Mouse (Mus musculus) retina, postnatal 1 day (tissue): ENCODE data around the gene Trappc11.

Source experiments
- DNase-seq: peaks from one replicate; pipeline ENCODE4 v3.0.0-alpha.2; 2012

The Trappc11 gene

GRCm38 (mm10) chr8:47533344-47534125, at the start of gene Trappc11, which contains the start of gene Rwdd4a:
Gene Trappc11 (minus strand): TSS chr8:47533470.
Gene Rwdd4a (plus strand): TSS chr8:47533664.
- DNase-seq, result peak; percentile 99

- no peak for DNase-seq
These were observed 48.2 kb upstream of the Trappc11 start for GRCm38 (mm10) chr8:47581454-47581853.

GRCm38 (mm10) chr8:47573482-47573881, 40.2 kb upstream of the Trappc11 start:
- no peak for DNase-seq

- no peak for DNase-seq
These were observed 36.9 kb upstream of the Trappc11 start for GRCm38 (mm10) chr8:47570161-47570560.

- DNase-seq, result no peak
These were observed 34.8 kb upstream of the Trappc11 start for GRCm38 (mm10) chr8:47568098-47568497.

GRCm38 (mm10) chr8:47566551-47566950, 33.3 kb upstream of the Trappc11 start:
- DNase-seq, result no peak

- no peak for DNase-seq
These were observed 27.5 kb upstream of the Trappc11 start for GRCm38 (mm10) chr8:47560801-47561200.

- peak; percentile 11 for DNase-seq
These were observed 25.0 kb upstream of the Trappc11 start for GRCm38 (mm10) chr8:47558274-47558673.

- DNase-seq, result no peak
These were observed 23.2 kb upstream of the Trappc11 start for GRCm38 (mm10) chr8:47556446-47556845.

- DNase-seq, result peak; percentile 22
These were observed 20.3 kb upstream of the Trappc11 start for GRCm38 (mm10) chr8:47553613-47554012.

GRCm38 (mm10) chr8:47547102-47547501, 13.8 kb upstream of the Trappc11 start:
- no peak for DNase-seq

GRCm38 (mm10) chr8:47544094-47544493, 10.8 kb upstream of the Trappc11 start:
- DNase-seq, result no peak

- DNase-seq, result no peak
These were observed 9.5 kb upstream of the Trappc11 start for GRCm38 (mm10) chr8:47542746-47543145.

- no peak for DNase-seq
These were observed 5.1 kb upstream of the Trappc11 start for GRCm38 (mm10) chr8:47538323-47538722.

GRCm38 (mm10) chr8:47528094-47528493, 5.2 kb downstream of the Trappc11 start:
- no peak for DNase-seq

GRCm38 (mm10) chr8:47513601-47514000, 19.7 kb downstream of the Trappc11 start:
- no peak for DNase-seq

- no peak for DNase-seq
These were observed 22.3 kb downstream of the Trappc11 start for GRCm38 (mm10) chr8:47510930-47511329.

GRCm38 (mm10) chr8:47505431-47505830, 27.8 kb downstream of the Trappc11 start:
- DNase-seq, result no peak

GRCm38 (mm10) chr8:47502546-47502945, 30.7 kb downstream of the Trappc11 start:
- DNase-seq, result no peak

GRCm38 (mm10) chr8:47501994-47502393, 31.3 kb downstream of the Trappc11 start:
- DNase-seq, result no peak

- no peak for DNase-seq
These were observed 37.8 kb downstream of the Trappc11 start for GRCm38 (mm10) chr8:47495428-47495827.

GRCm38 (mm10) chr8:47494602-47495153, 38.6 kb downstream of the Trappc11 start:
- DNase-seq, result no peak

GRCm38 (mm10) chr8:47493106-47493505, 40.2 kb downstream of the Trappc11 start:
- no peak for DNase-seq

GRCm38 (mm10) chr8:47487231-47487630, 46.0 kb downstream of the Trappc11 start:
- no peak for DNase-seq
